Mouse (Mus musculus) liver, embryonic 13.5 days (tissue): Measurements from ENCODE around the gene Ikzf2. TPM values are rescaled to one million over a fixed set of nuclear protein-coding genes. Genes with fewer than 3 reads are reported as not detected.

Source experiments
- ATAC-seq: fragments of 200-750 bp; cut with Nextera tagmentation; 2 replicates; pipeline ENCODE4 v1.8.0; 2017; ENCODE audit warnings: low read depth, mild to moderate bottlenecking, moderate number of reproducible peaks, moderate library complexity
- DNase-seq: peaks from one replicate; pipeline ENCODE4 v3.0.0; 2022
- H3K27ac ChIP-seq: fragments of 300-500 bp; sonication (generic); 2 replicates; pipeline ENCODE4 v1.5.1; 2015; ENCODE audit warnings: moderate library complexity, mild to moderate bottlenecking, inconsistent platforms
- H3K27me3 ChIP-seq: fragments of 300-500 bp; sonication (generic); 2 replicates; pipeline ENCODE4 v1.6.1; 2015; ENCODE audit warnings: mild to moderate bottlenecking, inconsistent platforms
- H3K36me3 ChIP-seq: fragments of 300-500 bp; sonication (generic); 2 replicates; pipeline ENCODE4 v1.6.1; 2015; ENCODE audit warnings: mild to moderate bottlenecking, inconsistent platforms
- H3K4me1 ChIP-seq: fragments of 300-500 bp; sonication (generic); replicated peaks from 2 replicates; pipeline ENCODE4 v1.6.1; 2015; ENCODE audit warnings: inconsistent platforms
- H3K4me2 ChIP-seq: fragments of 300-500 bp; sonication (generic); 2 replicates; pipeline ENCODE4 v1.6.1; 2015; ENCODE audit warnings: inconsistent platforms, mild to moderate bottlenecking, moderate library complexity
- H3K4me3 ChIP-seq: fragments of 300-500 bp; sonication (generic); replicated peaks from 2 replicates; pipeline ENCODE4 v1.5.1; 2015; ENCODE audit warnings: mild to moderate bottlenecking, inconsistent platforms
- H3K9ac ChIP-seq: fragments of 300-500 bp; sonication (generic); 2 replicates; pipeline ENCODE4 v1.6.1; 2015; ENCODE audit warnings: mild to moderate bottlenecking, inconsistent platforms
- H3K9me3 ChIP-seq: fragments of 300-500 bp; sonication (generic); replicated peaks from 2 replicates; pipeline ENCODE4 v1.6.1; 2016; ENCODE audit warnings: inconsistent platforms
- WGBS: fragments of 180-500 bp; shearing (Covaris S2); methylation state at CpG from one replicate; pipeline ENCODE4 v1.1.7; 2015; ENCODE audit not compliant: insufficient replicate concordance; 5-methylcytosine and 5-hydroxymethylcytosine counted together
- polyA plus RNA-seq: library from polyadenylated mRNA; unstranded; fragments of >200 nt; fragmentation: Nextera tagmentation; extraction: Ambion mirVana; gene quantifications from 2 replicates; pipeline ENCODE4 v1.2.1, GENCODE M21; 2015

Ikzf2 gene
- polyA plus RNA-seq, 1 experiment from 2014 or later = 0.69 TPM

DNA sequence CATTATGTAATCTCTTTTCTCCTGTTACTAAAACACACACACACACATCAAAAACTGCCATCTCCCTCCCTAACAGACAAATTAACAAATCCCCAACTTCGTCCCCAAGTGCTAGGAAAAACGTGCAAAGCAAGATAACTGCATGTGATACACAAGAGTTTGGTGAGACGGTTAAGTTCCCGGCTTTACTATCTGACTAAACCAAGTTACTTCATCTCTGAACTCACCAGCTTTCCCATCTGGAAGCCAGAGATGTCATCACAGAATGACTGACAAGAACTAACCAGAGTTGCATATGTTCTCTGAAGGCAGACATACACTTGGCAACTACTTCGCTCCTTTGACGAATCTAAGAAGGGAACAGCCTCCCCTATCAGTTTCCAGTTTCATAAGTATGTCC, 56.5 kb downstream of the Ikzf2 start:
- H3K27me3 ChIP-seq = no peaks in the 10 kb centered on the region
- H3K9ac ChIP-seq = no peak overlapping the region
- DNase-seq (no peak), ATAC-seq (0 out of 2 replicates have a peak, but pooled peaks have one; percentile 47)
- 27% methylated on average over 6 of the region's 6 CpGs for WGBS
- H3K4me2 ChIP-seq = no peak overlapping the region
- no peaks in the 10 kb centered on the region for H3K9me3 ChIP-seq
- no peak overlapping the region for H3K27ac ChIP-seq
- H3K4me1 ChIP-seq = peaks cover 9% of the 10 kb centered on the region
- no peaks in the 10 kb centered on the region for H3K36me3 ChIP-seq
- no peak overlapping the region for H3K4me3 ChIP-seq

DNA sequence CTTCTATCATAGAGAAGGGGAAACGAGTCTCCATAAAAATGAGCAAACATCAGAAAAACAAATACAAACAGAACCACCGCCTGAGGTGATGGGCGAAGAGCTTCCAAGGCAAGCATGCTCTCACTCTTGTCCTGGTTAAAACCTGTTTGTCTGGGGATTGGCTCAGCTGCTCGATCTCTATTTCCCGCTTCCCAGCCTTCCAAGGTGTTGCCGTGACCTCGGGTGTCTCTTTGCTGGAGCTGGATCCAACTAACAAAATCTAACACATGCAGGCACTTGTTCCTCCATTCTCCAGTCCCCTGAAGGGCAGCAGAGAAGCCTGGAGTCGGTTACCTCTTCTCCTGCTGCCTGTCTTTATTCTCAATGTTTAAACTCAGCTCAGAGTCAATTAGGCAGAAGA, 57.5 kb downstream of the Ikzf2 start:
- 64% methylated on average over 8 of the region's 8 CpGs for WGBS
- no peak for DNase-seq

DNA sequence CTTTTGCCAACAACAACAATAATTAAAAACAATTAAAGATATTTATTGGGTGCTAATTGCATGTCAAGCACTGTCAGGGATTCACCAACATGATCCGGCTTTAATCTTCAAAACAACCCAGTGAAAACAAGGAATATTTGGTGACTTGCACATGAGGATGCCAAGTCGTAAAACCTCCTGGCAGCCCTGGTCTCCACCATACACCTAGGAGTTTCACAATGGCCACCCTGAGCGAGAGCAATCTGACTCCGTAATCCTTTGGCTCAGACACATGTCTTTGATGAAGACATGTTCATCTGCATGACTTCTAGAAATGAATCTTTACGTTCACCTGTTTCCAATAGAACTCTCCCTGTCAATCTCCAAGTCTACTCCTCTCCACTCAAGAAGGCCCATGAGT, 75.0 kb downstream of the Ikzf2 start:
- WGBS = 81% methylated on average over 5 of the region's 5 CpGs

More for the DNA sequence above, 57.5 kb downstream of the Ikzf2 start:
- Histone ChIP-seq H3K36me3 (no peaks in the 10 kb centered on the region), H3K9me3 (no peaks in the 10 kb centered on the region), H3K4me3 (no peak overlapping the region), H3K27ac (no peak overlapping the region), H3K4me1 (peaks cover 9% of the 10 kb centered on the region), H3K4me2 (no peak overlapping the region), H3K9ac (no peak overlapping the region), H3K27me3 (no peaks in the 10 kb centered on the region)
- no peak for ATAC-seq

DNA sequence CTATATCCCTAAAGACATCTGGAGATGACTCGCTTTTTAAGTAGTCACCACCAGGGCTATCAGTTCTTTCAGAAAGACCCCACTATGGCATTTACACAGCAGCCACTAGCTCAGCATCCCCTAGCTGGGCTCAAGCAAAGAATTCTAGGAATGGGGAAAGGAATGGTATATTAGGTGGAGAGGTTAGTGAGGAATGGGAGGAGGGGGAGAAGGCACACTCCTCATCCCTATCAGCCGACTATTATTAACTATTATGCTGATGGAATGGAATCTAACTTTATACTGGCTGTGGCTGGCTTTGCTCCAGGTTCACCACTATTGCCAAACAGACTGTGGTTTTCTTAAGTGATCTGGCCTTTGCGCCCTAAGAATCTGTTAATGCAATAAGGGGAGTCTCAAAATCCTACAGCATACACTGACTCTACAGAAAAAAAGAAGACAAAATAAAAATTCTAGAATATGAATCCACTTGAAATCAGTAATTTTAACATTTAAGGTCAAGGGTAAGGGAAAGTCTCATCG, 75.8 kb downstream of the Ikzf2 start:
- Histone ChIP-seq H3K9ac (no peak overlapping the region), H3K9me3 (no peaks in the 10 kb centered on the region), H3K4me3 (no peak overlapping the region), H3K36me3 (no peaks in the 10 kb centered on the region), H3K27me3 (no peaks in the 10 kb centered on the region), H3K4me1 (peaks cover 5% of the 10 kb centered on the region), H3K27ac (no peak overlapping the region), H3K4me2 (no peak overlapping the region)
- WGBS = 75% methylated on average over 4 of the region's 4 CpGs
- no peak for ATAC-seq
- DNase-seq = no peak

More for the DNA sequence above, 75.0 kb downstream of the Ikzf2 start:
- peaks cover 5% of the 10 kb centered on the region for H3K4me1 ChIP-seq
- H3K9ac ChIP-seq = no peak overlapping the region
- no peak overlapping the region for H3K4me3 ChIP-seq
- H3K27me3 ChIP-seq = no peaks in the 10 kb centered on the region
- no peak for DNase-seq
- H3K9me3 ChIP-seq = no peaks in the 10 kb centered on the region
- no peak for ATAC-seq
- no peak overlapping the region for H3K4me2 ChIP-seq
- no peak overlapping the region for H3K27ac ChIP-seq
- no peaks in the 10 kb centered on the region for H3K36me3 ChIP-seq

DNA sequence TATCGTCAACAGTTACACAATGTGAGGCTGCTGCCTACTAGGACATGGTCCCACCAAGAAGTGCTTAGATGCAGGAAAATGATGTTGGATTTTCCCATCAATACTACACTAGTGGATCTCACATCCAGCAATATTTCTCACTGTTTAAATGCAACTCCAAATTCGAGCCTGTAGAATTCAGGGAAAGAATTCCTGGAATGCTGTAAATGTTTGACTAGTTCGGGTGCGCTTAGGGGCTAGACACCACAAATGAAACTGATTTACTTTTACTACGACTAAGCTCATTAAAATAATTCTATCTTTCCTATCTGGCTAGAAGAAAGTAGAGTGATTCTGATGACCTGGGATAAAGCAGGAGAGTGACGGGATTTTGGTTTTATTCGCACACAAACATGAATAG, 76.3 kb downstream of the Ikzf2 start:
- DNase-seq (no peak), ATAC-seq (no peak)
- Histone ChIP-seq H3K4me2 (no peak overlapping the region), H3K9me3 (no peaks in the 10 kb centered on the region), H3K4me3 (no peak overlapping the region), H3K4me1 (peaks cover 5% of the 10 kb centered on the region), H3K27me3 (no peaks in the 10 kb centered on the region), H3K36me3 (no peaks in the 10 kb centered on the region), H3K27ac (no peak overlapping the region), H3K9ac (no peak overlapping the region)
- WGBS = 69% methylated on average over 7 of the region's 7 CpGs

DNA sequence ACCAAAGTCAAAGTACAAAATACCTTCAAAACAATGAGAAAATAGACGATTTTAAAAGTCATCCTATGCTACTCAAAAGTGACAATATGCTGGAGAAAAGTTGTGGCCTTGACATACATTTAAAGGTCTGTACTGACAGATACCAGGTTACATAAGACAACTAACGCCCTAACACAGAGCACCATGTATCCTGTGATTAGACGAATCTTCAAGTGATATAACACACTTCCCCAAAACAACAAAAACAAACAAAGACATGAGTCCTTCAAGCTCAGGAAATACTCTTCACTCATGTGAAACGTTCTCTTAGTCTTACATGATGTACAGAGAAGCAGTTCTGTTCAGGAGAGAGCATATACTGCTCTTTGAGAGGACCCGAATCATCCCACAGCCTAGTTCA, 78.2 kb downstream of the Ikzf2 start:
- DNase-seq = no peak
- Histone ChIP-seq H3K27me3 (no peaks in the 10 kb centered on the region), H3K9me3 (no peaks in the 10 kb centered on the region), H3K9ac (no peak overlapping the region), H3K4me1 (peaks cover 5% of the 10 kb centered on the region), H3K36me3 (no peaks in the 10 kb centered on the region), H3K4me3 (no peak overlapping the region), H3K4me2 (no peak overlapping the region), H3K27ac (no peak overlapping the region)
- 28% methylated on average over 5 of the region's 5 CpGs for WGBS
- ATAC-seq = no peak

DNA sequence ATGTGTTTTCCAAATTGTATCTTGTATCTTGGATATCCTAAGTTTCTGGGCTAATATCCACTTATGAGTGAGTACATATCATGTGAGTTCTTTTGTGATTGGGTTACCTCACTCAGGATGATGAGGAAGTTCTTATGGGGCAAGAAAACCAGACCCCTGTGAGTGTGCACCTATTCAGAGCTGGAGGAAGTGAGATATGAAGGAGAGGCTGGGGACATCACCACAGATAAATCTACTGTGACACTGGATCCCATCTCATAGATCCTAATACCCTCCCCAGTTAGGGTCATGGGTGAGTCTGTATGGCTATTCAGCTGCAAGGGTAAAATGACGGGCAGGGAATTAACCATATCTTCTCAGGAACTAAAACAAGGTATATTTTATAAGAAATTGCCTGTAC, 80.2 kb downstream of the Ikzf2 start:
- Histone ChIP-seq H3K4me1 (peaks cover 5% of the 10 kb centered on the region), H3K36me3 (no peaks in the 10 kb centered on the region), H3K9ac (no peak overlapping the region), H3K27ac (no peak overlapping the region), H3K4me3 (no peak overlapping the region), H3K9me3 (no peaks in the 10 kb centered on the region), H3K4me2 (no peak overlapping the region), H3K27me3 (no peaks in the 10 kb centered on the region)
- WGBS = 24% methylated on average over 1 of the region's 1 CpGs
- ATAC-seq (no peak), DNase-seq (no peak)

DNA sequence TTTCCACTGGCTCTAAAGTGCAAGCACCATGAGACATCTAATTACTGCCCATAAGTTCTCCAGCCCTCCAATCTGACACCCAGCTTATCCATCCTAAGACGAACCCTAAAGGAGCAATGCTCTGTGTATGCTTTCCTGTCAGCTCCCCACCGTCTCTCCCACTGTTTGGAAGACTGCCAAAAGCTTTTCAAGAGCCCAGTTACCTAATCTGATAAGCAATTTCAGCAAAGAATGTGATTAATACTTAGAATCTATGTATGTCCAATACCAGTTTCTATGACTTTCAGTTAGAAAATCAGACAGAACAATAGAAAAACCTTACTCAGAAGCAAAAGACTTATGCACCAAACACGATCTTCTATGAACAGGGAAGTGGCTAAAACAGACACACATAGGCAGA, 82.8 kb downstream of the Ikzf2 start:
- ATAC-seq (no peak), DNase-seq (no peak)
- 41% methylated on average over 3 of the region's 3 CpGs for WGBS
- Histone ChIP-seq H3K4me2 (no peak overlapping the region), H3K9me3 (no peaks in the 10 kb centered on the region), H3K4me1 (peaks cover 5% of the 10 kb centered on the region), H3K27me3 (no peaks in the 10 kb centered on the region), H3K4me3 (no peak overlapping the region), H3K27ac (no peak overlapping the region), H3K36me3 (no peaks in the 10 kb centered on the region), H3K9ac (no peak overlapping the region)

DNA sequence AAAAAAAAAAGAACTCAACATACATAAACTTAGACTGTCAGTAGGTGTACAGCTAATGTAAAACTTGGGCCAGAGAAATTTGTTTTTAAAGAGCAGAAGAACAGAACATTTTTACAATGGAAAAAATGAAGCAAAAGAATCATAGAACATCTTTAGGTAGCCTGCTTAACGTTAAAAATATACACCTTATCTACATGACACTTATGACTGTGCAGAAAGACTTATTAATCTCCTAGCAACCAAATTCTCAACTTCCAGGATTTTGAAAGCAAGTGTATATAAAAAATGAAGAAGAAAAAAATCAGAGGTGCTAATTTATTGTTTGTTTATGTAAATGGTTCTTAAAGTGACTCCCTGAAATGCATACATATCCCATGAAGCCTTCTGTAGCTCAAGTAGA, 86.1 kb downstream of the Ikzf2 start:
- Histone ChIP-seq H3K9ac (no peak overlapping the region), H3K4me1 (no peaks in the 10 kb centered on the region), H3K9me3 (no peaks in the 10 kb centered on the region), H3K4me2 (no peak overlapping the region), H3K27ac (no peak overlapping the region), H3K27me3 (no peaks in the 10 kb centered on the region), H3K4me3 (no peak overlapping the region), H3K36me3 (no peaks in the 10 kb centered on the region)
- ATAC-seq (no peak), DNase-seq (no peak)
- 18% methylated on average over 1 of the region's 1 CpGs for WGBS

DNA sequence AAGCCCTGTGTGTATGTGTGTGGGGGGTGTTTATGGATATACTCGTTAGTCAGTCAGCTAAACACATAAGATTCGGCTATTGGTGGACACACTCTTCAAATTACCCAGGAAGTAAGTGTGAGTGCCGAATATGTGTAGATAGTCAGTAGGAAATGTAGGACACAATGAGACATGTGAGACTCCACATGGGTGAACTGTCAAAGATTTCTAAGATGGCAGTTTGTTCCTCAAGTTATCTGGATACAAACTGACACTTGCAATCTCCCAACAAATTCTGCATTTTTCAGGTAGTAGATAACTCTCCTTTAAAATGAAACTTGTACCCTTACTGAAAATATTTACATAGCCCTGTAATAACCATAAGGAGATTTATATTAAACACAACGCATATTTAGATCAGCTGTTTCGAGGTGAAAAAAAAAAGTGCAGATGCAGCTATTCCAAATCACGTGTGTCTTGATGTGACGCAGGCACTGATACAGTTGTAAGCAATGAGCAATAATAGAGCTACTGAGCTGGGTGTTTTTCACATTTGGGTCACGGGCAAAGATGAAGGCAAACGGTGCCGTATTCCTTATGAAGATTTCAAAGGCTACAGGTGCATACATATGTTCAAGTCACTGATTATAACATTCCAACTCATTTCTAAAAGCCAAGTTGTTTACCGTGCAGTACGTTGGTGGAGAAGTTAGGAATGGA, 87.8 kb downstream of the Ikzf2 start:
- no peaks in the 10 kb centered on the region for H3K9me3 ChIP-seq
- no peaks in the 10 kb centered on the region for H3K4me1 ChIP-seq
- H3K4me2 ChIP-seq = no peak overlapping the region
- H3K9ac ChIP-seq = no peak overlapping the region
- H3K4me3 ChIP-seq = no peak overlapping the region
- no peak for DNase-seq
- no peaks in the 10 kb centered on the region for H3K36me3 ChIP-seq
- H3K27ac ChIP-seq = no peak overlapping the region
- ATAC-seq = no peak
- 79% methylated on average over 12 of the region's 12 CpGs for WGBS
- no peaks in the 10 kb centered on the region for H3K27me3 ChIP-seq

DNA sequence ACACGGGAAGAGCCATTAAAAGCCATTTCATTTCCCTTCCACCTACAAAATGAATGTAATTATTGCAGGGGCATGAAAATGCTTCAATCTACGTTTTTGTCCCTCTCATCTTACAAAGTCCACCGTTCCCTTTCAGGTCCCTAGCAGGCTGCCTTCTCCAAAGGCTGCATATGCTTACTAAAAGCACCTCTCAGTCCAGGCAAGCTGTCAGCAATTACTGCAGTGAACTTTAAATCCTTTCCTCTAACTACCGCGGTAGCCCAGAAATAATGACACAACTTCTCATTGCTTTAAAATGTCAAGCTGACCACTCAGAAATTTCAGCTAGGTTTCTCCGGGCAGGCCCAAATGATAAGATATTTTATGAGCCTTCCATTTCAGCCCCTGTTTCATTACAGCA, 95.2 kb downstream of the Ikzf2 start:
- no peak overlapping the region for H3K27ac ChIP-seq
- 70% methylated on average over 6 of the region's 6 CpGs for WGBS
- DNase-seq (no peak), ATAC-seq (no peak)
- H3K9ac ChIP-seq = no peak overlapping the region
- no peak overlapping the region for H3K4me3 ChIP-seq
- peaks cover 4% of the 10 kb centered on the region; the same call in 1 of the 2 replicates for H3K4me1 ChIP-seq
- H3K9me3 ChIP-seq = no peaks in the 10 kb centered on the region
- no peaks in the 10 kb centered on the region for H3K27me3 ChIP-seq
- H3K36me3 ChIP-seq = no peaks in the 10 kb centered on the region
- H3K4me2 ChIP-seq = no peak overlapping the region

DNA sequence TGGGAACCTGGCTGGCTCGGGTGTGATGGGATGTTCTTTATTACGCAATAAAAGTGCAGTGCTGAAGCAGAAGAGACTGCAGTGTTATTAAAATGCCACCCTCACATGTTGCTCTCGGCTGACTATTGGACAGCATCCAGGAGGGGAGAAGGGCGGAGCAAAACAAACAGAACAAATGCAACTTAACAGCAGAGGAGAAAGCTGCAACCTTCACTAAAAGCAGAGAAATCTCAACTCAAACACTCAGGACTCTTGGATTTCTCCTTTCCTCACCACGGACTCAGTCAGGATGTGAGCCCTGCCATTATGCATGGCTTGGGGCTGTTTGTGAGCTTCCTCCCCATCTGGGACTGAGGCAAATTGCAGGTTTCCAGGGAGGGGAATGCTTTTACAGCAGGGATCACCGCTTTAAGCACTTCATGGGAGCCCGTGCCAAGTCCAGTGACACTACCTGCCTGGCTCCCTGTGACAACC, 95.7 kb downstream of the Ikzf2 start:
- no peaks in the 10 kb centered on the region for H3K27me3 ChIP-seq
- H3K27ac ChIP-seq = no peak overlapping the region
- no peak for ATAC-seq
- no peak for DNase-seq
- no peaks in the 10 kb centered on the region for H3K36me3 ChIP-seq
- H3K9me3 ChIP-seq = no peaks in the 10 kb centered on the region
- H3K9ac ChIP-seq = no peak overlapping the region
- H3K4me1 ChIP-seq = peaks cover 4% of the 10 kb centered on the region; the same call in 1 of the 2 replicates
- no peak overlapping the region for H3K4me2 ChIP-seq
- no peak overlapping the region for H3K4me3 ChIP-seq
- 51% methylated on average over 7 of the region's 7 CpGs for WGBS
